Mouse (Mus musculus) gastrocnemius, postnatal 14 days (tissue): ENCODE data around the gene Rictor. TPM values are rescaled to one million over a fixed set of nuclear protein-coding genes. Genes with fewer than 3 reads are reported as not detected.
"Not testable (repeated sequence)": the region's sequence is repeated elsewhere in the genome, so short reads cannot be mapped to it uniquely, and the experiment has no call there.

Experiments used
- DNase-seq: peaks from one replicate; pipeline ENCODE4 v3.0.0; 2021; ENCODE audit warnings: mixed read lengths
- intact Hi-C: fragments of 180-260 bp; cut with DNase I; formaldehyde crosslinking; loops from one replicate; pipeline ENCODE4 v1.15.1; 2025; ENCODE audit warnings: low total_unique reads
- total RNA-seq, 2 experiments: library from RNA; stranded (reverse); gene quantifications; 2 replicates each; pipeline ENCODE4 v1.2.3; 2021

Gene Rictor
- total RNA-seq, 2 experiments from 2014 or later: 8.0 to 8.8 TPM

GRCm38 (mm10) chr15:6724442-6724841 is 16.3 kb downstream of the Rictor start:
- DNase-seq: no peak
- intact Hi-C loops: no loop called here

GRCm38 (mm10) chr15:6726130-6726808 is 18.1 kb downstream of the Rictor start:
- no peak for DNase-seq

GRCm38 (mm10) chr15:6733076-6733475 is 24.9 kb downstream of the Rictor start:
- intact Hi-C loops: no loop called here
- DNase-seq: no peak

More at GRCm38 (mm10) chr15:6726130-6726808, 18.1 kb downstream of the Rictor start:
- intact Hi-C loops: no loop called here

- intact Hi-C loops: no loop called here
- DNase-seq: no peak
Measured at GRCm38 (mm10) chr15:6739180-6739579, 31.0 kb downstream of the Rictor start.

- intact Hi-C loops: no loop called here
- peak; percentile 29 for DNase-seq
Measured at GRCm38 (mm10) chr15:6742337-6743025, 34.3 kb downstream of the Rictor start.

- no peak for DNase-seq
- intact Hi-C loops: no loop called here
Measured at GRCm38 (mm10) chr15:6743723-6744122, 35.5 kb downstream of the Rictor start.

- intact Hi-C loops, DNase-seq: not testable (repeated sequence)
Measured at GRCm38 (mm10) chr15:6746301-6746983, 38.3 kb downstream of the Rictor start.

GRCm38 (mm10) chr15:6747001-6747400 is 38.8 kb downstream of the Rictor start:
- intact Hi-C loops: no loop called here
- DNase-seq: no peak

GRCm38 (mm10) chr15:6754400-6754799 is 46.2 kb downstream of the Rictor start:
- no peak for DNase-seq
- intact Hi-C loops: no loop called here

GRCm38 (mm10) chr15:6772265-6772664 is 64.1 kb downstream of the Rictor start:
- no peak for DNase-seq
- intact Hi-C loops: no loop called here

GRCm38 (mm10) chr15:6786212-6786611 is 78.0 kb downstream of the Rictor start:
- intact Hi-C loops: no loop called here

GRCm38 (mm10) chr15:6787236-6787635 is 79.1 kb downstream of the Rictor start:
- DNase-seq: no peak
- intact Hi-C loops: no loop called here

More at GRCm38 (mm10) chr15:6786212-6786611, 78.0 kb downstream of the Rictor start:
- no peak for DNase-seq

GRCm38 (mm10) chr15:6790011-6790410 is 81.8 kb downstream of the Rictor start:
- DNase-seq: no peak
- intact Hi-C loops: no loop called here

GRCm38 (mm10) chr15:6791648-6792047 is 83.5 kb downstream of the Rictor start:
- no peak for DNase-seq
- intact Hi-C loops: no loop called here

- intact Hi-C loops: no loop called here
- DNase-seq: no peak
Measured at GRCm38 (mm10) chr15:6792846-6793245, 84.7 kb downstream of the Rictor start.

- intact Hi-C loops, DNase-seq: not testable (repeated sequence)
Measured at GRCm38 (mm10) chr15:6801212-6801611, 93.0 kb downstream of the Rictor start.

- DNase-seq: no peak
Measured at GRCm38 (mm10) chr15:6815807-6816206, 107.6 kb downstream of the Rictor start.

GRCm38 (mm10) chr15:6840199-6840598 is 132.0 kb downstream of the Rictor start:
- DNase-seq: no peak
- intact Hi-C loops: no loop called here

More at GRCm38 (mm10) chr15:6815807-6816206, 107.6 kb downstream of the Rictor start:
- intact Hi-C loops: no loop called here

- no peak for DNase-seq
- intact Hi-C loops: loop anchor here (5.0 kb wide), 1 partner anchor 377 kb away; no protein-coding TSS in a partner anchor
Measured at GRCm38 (mm10) chr15:6849851-6850250, 141.7 kb downstream of the Rictor start.
